Mouse (Mus musculus): ENCODE data around the gene Paox. TPM values are rescaled to one million over a fixed set of nuclear protein-coding genes. Genes with fewer than 3 reads are reported as not detected.

Gene Paox
- 1 to 10 TPM; 3.0 to 3.4 TPM for total RNA-seq (2021)

GRCm38 (mm10) chr7:140115583-140116328, at the start of gene Paox:
Paox (plus strand) TSS chr7:140115799.
- DNase-seq, result peak; percentile 40 to 52

GRCm38 (mm10) chr7:140067397-140067796, 48.2 kb upstream of the Paox start:
- no peak for DNase-seq

- no peak for DNase-seq
These were observed 45.4 kb upstream of the Paox start for GRCm38 (mm10) chr7:140070042-140070711.

- no peak for DNase-seq
These were observed 37.9 kb upstream of the Paox start for GRCm38 (mm10) chr7:140077698-140078097.

GRCm38 (mm10) chr7:140078711-140079110, 36.9 kb upstream of the Paox start:
- peak; percentile 68 to 71 for DNase-seq

GRCm38 (mm10) chr7:140080503-140081156, 35.0 kb upstream of the Paox start:
- peak; percentile 88 to 90 for DNase-seq

- peak; percentile 49 to 56 for DNase-seq
These were observed 34.0 kb upstream of the Paox start for GRCm38 (mm10) chr7:140081408-140082241.

- peak; percentile 85 to 88 for DNase-seq
These were observed 33.3 kb upstream of the Paox start, which contains the start of gene Caly for GRCm38 (mm10) chr7:140082242-140082678. Caly (minus strand) TSS chr7:140082548.

- no peak for DNase-seq
These were observed 25.0 kb upstream of the Paox start for GRCm38 (mm10) chr7:140090601-140091000.

- no peak for DNase-seq
These were observed 22.6 kb upstream of the Paox start, which contains the start of gene Prap1 for GRCm38 (mm10) chr7:140092924-140093528. Prap1 (plus strand) TSS chr7:140093395.

- DNase-seq, result no peak
These were observed 20.6 kb upstream of the Paox start for GRCm38 (mm10) chr7:140094954-140095353.

GRCm38 (mm10) chr7:140095556-140095955, 20.0 kb upstream of the Paox start:
- no peak for DNase-seq

- no peak for DNase-seq
These were observed 19.5 kb upstream of the Paox start for GRCm38 (mm10) chr7:140096055-140096454.

- no peak for DNase-seq
These were observed 17.1 kb upstream of the Paox start for GRCm38 (mm10) chr7:140098466-140098865.

GRCm38 (mm10) chr7:140101498-140101897, 14.1 kb upstream of the Paox start:
- no peak for DNase-seq

GRCm38 (mm10) chr7:140101993-140102860, 13.4 kb upstream of the Paox start, which contains the start of gene Fuom:
Fuom (minus strand) TSS chr7:140102441.
- DNase-seq, result peak; percentile 79 to 85

GRCm38 (mm10) chr7:140104009-140104408, 11.6 kb upstream of the Paox start:
- no peak for DNase-seq

GRCm38 (mm10) chr7:140111943-140112342, 3.7 kb upstream of the Paox start:
- no peak for DNase-seq

GRCm38 (mm10) chr7:140116329-140117054, 893 bp downstream of the Paox start, which contains the start of gene Echs1:
Echs1 (minus strand) TSS chr7:140116476.
- DNase-seq, result peak; percentile 87

- DNase-seq, result no peak
These were observed 4.9 kb downstream of the Paox start for GRCm38 (mm10) chr7:140120484-140120883.

Measured in layer of hippocampus, postnatal 36 days (tissue).